Mouse (Mus musculus): ENCODE data around the gene Exosc9.

Gene Exosc9

DNA sequence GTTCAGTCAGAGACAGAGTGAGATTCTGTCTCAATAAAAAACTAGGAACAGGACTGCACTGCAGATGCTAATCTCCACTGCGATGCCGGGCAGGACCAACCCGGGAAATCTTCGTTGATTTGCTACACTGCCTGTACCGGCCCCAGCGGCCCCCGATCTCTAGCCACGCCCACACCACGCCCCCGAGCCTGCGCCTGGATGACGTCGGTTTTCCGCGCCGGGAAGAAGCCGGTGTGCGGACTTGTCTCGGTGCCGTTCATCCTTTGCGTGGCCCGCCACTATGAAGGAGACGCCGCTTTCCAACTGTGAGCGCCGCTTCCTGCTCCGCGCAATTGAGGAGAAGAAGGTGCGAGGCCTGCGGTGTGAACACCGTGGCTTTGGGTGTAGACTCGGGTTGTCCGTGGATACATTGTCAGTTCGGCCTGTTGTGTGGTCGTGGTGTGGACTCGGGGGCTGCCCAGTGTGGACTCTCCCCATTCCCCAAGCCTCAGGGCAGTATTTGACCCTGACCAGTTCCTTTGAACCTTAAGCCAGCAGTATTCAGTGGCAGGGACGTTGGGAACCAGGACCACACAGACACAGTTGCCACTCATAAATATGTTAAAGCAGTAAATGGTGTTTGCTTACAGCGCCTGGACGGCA is at the start of gene Exosc9:
Exosc9 (plus strand) TSS at position 201 of the 642 bp plus-strand sequence.
- DNase-seq (ENCODE audit: low spot score), result peak; percentile 78

- no peak for DNase-seq (ENCODE audit: low spot score)
These were observed 47.1 kb upstream of the Exosc9 start for GRCm38 (mm10) chr3:36505306-36505705.

- no peak for DNase-seq (ENCODE audit: low spot score)
These were observed 46.3 kb upstream of the Exosc9 start for GRCm38 (mm10) chr3:36505809-36506735.

GRCm38 (mm10) chr3:36511491-36511890 is 40.9 kb upstream of the Exosc9 start:
- no peak for DNase-seq (ENCODE audit: low spot score)

GRCm38 (mm10) chr3:36516196-36516595 is 36.2 kb upstream of the Exosc9 start:
- DNase-seq (ENCODE audit: low spot score), result no peak

DNA sequence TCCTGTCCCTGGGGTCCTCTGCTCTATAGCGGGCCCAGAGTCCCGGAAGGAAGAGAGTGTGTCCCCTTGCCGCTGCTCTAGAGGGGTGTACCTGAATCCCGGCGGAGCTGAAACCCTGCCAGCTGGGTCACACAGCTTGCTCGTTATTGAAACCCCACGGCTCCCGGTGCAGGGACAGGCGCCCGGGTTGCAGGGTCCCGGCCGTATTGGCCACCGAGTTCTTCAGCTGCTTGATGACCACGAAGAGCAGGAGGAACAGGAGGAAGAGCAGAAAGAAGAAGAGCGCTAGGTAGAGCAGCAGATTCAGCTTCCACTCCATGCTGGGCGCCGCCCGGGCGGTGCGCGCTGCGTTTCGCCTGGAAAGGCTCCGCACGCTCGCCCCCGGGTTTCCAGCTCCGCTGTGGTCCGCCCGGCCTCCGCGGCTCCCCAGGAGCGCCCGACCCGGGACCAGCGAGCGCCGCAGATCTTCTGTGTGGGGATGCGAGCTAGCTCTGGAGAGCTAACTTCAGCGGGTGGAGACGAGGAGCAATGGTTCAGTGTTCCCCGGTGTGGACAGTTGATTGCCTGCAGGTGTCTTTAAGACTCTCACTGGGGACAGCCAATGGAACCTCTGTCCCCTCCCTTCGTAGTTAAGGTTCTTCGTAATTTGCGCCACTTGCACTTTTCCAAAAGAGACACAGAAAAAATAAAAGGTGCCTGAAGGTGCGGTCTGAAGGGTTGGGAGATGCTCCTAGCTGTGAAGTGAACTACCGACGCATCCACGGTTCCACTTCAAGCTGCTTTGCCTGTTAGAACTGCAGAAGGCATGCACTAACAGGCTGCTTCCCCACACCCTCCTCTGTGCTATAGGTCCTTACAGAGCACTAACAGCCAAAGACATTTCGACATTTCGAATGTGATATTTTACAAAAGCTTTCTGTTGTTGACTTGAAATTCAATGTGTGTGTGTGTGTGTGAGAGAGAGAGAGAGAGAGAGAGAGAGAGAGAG is 31.0 kb upstream of the Exosc9 start, which contains the start of gene Gm11549:
Gm11549 (minus strand) TSS at position 741 of the 988 bp plus-strand sequence.
- no peak for DNase-seq (ENCODE audit: low spot score)

DNA sequence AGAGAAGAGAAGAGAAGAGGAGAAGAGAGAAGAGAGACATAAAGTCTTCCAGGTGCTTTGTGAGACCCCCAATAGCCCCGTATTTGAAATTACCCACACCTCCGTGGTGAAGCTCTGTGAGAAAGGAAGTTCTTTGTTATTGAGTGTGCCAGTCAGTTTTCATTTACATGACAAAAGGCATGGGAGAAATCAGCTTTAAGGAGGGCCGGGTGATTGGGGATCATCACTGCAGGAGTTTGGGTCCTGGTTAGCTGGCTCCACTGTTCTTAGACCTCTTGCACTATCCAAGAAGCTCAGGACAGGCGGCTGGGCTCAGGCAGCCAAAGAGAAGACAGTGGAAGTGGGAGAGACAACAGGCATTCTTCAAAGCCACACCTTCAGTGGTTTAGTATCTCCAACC is 30.3 kb upstream of the Exosc9 start:
- no peak for DNase-seq (ENCODE audit: low spot score)

DNA sequence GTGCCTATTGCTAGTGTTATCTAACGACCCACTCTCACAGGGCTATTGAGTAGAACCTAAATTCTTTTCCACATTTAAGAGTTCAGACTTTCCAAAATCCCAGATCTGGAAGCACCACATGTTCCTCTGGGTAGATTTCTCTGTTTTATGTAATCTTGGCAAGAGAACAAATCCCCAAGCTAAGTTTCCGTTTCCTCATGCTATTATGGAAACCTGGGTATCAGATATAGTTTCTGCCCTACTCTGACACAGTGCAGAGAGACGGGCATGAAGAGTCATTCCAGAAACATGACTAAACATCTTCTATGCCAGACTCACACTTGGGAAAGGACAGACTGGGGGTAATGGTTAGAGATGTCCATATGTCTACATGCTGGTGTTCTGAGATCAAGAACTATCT is 27.9 kb upstream of the Exosc9 start:
- no peak for DNase-seq (ENCODE audit: low spot score)

DNA sequence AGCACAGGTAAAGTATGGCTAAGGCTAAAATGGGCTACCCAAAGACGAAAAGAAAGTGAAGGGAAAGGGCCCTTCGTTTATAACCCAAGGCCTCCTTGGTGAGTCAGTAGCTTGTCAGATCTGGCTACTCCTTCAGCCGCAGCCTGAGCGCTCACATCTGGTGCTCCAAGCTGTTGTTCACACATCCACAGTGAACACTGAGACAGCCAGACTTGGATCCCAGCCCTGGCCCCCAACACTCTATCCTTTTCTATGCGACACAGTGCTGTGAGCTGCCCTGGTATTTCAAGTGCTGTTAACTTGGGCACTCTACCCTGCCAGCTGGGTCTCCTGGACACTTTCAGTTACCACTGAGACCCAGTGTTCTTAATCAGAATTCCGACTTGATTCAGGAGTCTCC is 22.1 kb upstream of the Exosc9 start:
- no peak for DNase-seq (ENCODE audit: low spot score)

- no peak for DNase-seq (ENCODE audit: low spot score)
These were observed 21.6 kb upstream of the Exosc9 start for GRCm38 (mm10) chr3:36530781-36531180.

DNA sequence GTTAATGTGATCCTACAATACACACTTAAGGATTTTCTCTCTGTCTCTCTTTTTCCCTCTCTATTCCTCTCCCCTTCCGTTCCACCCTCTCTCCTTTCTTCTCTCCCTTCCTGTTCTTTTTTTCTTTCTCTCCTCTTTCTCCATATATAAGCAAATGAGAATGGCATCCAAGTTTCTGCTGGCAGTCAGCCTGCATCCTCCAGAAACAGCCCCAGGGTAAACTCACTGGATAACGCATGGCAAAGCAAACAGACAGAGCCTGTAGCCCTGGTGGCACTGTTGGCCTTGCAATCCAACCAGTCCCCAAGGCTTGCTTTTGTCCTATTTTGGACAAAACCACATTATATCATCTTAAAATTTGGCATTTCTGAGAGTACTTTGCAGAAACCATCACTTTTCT is 21.2 kb upstream of the Exosc9 start:
- no peak for DNase-seq (ENCODE audit: low spot score)

DNA sequence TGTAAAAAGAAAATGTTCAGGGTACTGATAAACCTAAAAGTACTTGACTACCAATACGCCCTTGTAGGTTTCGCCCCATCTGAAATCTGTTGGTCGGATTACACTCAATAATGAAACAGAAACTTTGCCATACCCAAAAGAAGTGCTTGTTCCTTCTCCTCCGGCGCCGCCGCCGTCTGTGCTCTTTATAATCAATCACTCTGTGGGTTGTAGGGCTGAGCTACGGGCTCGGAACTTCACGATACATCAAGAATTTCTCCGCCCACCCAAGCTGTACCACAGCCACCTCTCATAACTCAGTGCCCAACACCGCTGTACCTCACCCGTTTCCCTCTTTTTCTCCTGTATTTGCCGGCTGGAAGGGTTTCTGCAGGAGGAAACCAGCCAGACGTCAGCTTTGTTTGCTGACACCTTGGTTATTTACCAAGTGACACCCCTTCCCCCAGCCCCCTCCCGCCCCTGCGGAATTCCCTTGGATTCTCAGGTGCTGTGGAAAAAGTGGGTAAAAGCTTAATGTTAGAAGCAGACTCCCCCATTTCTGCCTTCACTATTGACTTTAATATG is 20.3 kb upstream of the Exosc9 start:
- DNase-seq (ENCODE audit: low spot score), result no peak

- no peak for DNase-seq (ENCODE audit: low spot score)
These were observed 19.7 kb upstream of the Exosc9 start for GRCm38 (mm10) chr3:36532738-36533137.

- no peak for DNase-seq (ENCODE audit: low spot score)
These were observed 19.2 kb upstream of the Exosc9 start for GRCm38 (mm10) chr3:36533201-36533672.

GRCm38 (mm10) chr3:36536041-36536440 is 16.4 kb upstream of the Exosc9 start:
- no peak for DNase-seq (ENCODE audit: low spot score)

DNA sequence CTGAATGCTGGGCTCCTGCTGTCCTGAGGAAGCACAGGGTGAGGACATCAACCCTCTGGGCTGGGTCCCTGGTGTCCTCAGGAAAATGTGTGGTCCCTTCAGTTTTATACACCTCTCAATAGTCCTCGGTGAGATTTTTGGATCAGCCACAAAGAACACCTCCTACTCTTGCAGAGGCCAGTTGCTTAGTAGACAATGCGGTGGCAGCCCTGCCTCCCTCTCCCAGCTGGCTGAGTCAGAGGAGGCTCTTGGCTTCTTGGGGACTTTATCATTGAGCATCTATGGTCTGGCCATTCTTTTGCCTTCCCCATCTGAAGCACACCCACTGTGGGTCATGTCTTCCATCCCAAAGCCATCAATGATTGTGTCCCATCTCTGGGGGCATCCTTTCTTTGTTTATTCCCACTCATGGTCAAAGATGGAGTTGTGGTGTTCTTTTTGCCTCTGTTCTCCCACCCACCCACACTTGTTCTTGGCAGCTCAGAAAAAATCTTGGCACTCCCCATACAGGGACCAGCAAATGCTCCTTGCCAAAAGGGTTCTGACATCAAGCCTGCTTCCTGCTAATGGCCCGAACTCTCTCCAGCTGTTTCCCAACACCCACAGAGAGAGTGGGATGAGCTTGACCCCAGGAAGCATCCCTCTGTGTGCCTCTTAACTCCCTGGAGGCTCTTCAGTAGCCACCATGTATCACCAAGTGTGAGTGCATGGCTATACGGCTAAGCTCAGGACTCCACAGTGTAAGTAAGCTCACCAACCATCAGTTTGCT is 14.5 kb upstream of the Exosc9 start:
- no peak for DNase-seq (ENCODE audit: low spot score)

- no peak for DNase-seq (ENCODE audit: low spot score)
These were observed 11.7 kb upstream of the Exosc9 start for GRCm38 (mm10) chr3:36540756-36541155.

DNA sequence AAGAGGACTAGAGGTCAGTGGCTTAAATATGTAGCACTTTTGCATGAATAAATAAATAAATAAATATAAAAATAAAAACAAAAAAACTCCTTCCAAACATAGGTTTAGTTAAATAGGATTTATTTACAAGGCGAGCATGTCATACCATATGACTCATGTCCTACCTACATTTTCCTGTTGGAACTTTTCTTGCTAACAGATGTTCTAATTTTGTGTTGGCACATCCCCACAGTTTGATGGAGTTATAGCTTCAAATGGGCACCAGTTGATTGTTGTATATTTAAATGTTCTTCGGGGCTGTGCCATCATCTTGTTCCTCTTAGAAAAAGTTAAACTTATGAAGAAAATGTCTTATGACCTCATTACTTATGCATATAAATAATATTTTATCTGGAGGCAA is 11.0 kb upstream of the Exosc9 start:
- DNase-seq (ENCODE audit: low spot score), result no peak

DNA sequence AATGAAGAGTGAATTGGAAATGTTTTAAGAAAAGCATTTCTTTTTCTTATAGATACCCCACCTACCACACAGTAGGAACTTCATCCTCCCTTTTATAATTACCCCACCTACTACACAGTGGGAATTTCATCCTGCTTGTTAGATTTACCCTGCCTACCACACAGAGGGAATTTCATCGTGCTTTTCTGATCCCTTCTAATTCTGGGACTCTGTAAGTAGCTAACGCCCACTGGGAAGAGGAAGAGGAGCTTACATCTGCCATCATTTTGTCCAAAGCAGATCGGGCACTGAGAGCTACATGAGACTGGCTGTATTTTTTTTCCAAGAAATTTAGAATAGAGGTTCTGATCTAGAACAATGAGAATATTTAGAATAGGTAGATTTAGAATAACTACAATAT is 7.4 kb upstream of the Exosc9 start:
- no peak for DNase-seq (ENCODE audit: low spot score)

- DNase-seq (ENCODE audit: low spot score), result no peak
These were observed 1.1 kb upstream of the Exosc9 start for GRCm38 (mm10) chr3:36551343-36551742.

GRCm38 (mm10) chr3:36551851-36552384 is 488 bp upstream of the Exosc9 start:
- no peak for DNase-seq (ENCODE audit: low spot score)
